Mouse (Mus musculus) heart, embryonic 12.5 days (tissue): ENCODE measurements around the gene Rfx4. TPM values are rescaled to one million over a fixed set of nuclear protein-coding genes. Genes with fewer than 3 reads are reported as not detected.

Source experiments
- ATAC-seq: fragments of 200-750 bp; cut with Nextera tagmentation; 2 replicates; pipeline ENCODE4 v1.8.0; 2017; ENCODE audit warnings: moderate TSS enrichment, moderate library complexity; ENCODE audit not compliant: insufficient number of reproducible peaks, low FRiP score
- H3K27ac ChIP-seq: fragments of 300-500 bp; sonication (generic); 2 replicates; pipeline ENCODE4 v1.5.1; 2016; ENCODE audit warnings: mild to moderate bottlenecking, moderate library complexity; ENCODE audit not compliant: poor library complexity, severe bottlenecking
- H3K27me3 ChIP-seq: fragments of 300-500 bp; sonication (generic); replicated peaks from 2 replicates; pipeline ENCODE4 v1.6.1; 2016; ENCODE audit warnings: mild to moderate bottlenecking, moderate library complexity
- H3K36me3 ChIP-seq: fragments of 300-500 bp; sonication (generic); 2 replicates; pipeline ENCODE4 v1.6.1; 2016; ENCODE audit warnings: mild to moderate bottlenecking, moderate library complexity
- H3K4me1 ChIP-seq: fragments of 300-500 bp; sonication (generic); replicated peaks from 2 replicates; pipeline ENCODE4 v1.6.1; 2016; ENCODE audit warnings: mild to moderate bottlenecking
- H3K4me2 ChIP-seq: fragments of 300-500 bp; sonication (generic); 2 replicates; pipeline ENCODE4 v1.6.1; 2016; ENCODE audit warnings: mild to moderate bottlenecking, moderate library complexity
- H3K4me3 ChIP-seq: fragments of 300-500 bp; sonication (generic); 2 replicates; pipeline ENCODE4 v1.5.1; 2016; ENCODE audit warnings: mild to moderate bottlenecking
- H3K9ac ChIP-seq: fragments of 300-500 bp; sonication (generic); 2 replicates; pipeline ENCODE4 v1.6.1; 2016; ENCODE audit warnings: mild to moderate bottlenecking, moderate library complexity
- H3K9me3 ChIP-seq: fragments of 300-500 bp; sonication (generic); replicated peaks from 2 replicates; pipeline ENCODE4 v1.6.1; 2016; ENCODE audit warnings: mild to moderate bottlenecking, moderate library complexity
- WGBS: fragments of 180-500 bp; shearing (Covaris S2); methylation state at CpG from one replicate; pipeline ENCODE4 v1.1.7; 2016; 5-methylcytosine and 5-hydroxymethylcytosine counted together
- polyA plus RNA-seq: library from polyadenylated mRNA; unstranded; fragments of >200 nt; fragmentation: Nextera tagmentation; extraction: Ambion mirVana; gene quantifications from 2 replicates; pipeline ENCODE4 v1.2.1, GENCODE M21; 2016

Rfx4 gene
- polyA plus RNA-seq, 1 experiment from 2014 or later, result 0.19 TPM

- peaks cover 51% of the 10 kb centered on the region for H3K4me1 ChIP-seq
- H3K27ac ChIP-seq, result no peak overlapping the region
- H3K9me3 ChIP-seq, result no peaks in the 10 kb centered on the region
- H3K27me3 ChIP-seq, result no peaks in the 10 kb centered on the region
- no peak overlapping the region for H3K4me2 ChIP-seq
- H3K4me3 ChIP-seq, result no peak overlapping the region
- H3K36me3 ChIP-seq, result no peaks in the 10 kb centered on the region
- H3K9ac ChIP-seq, result no peak overlapping the region
- WGBS, result 61% methylated on average over 5 of the region's 5 CpGs
- ATAC-seq, result no peak
Observed at GRCm38 (mm10) chr10:84901676-84902075, 145.8 kb downstream of the Rfx4 start.

- Histone ChIP-seq H3K9me3 (no peaks in the 10 kb centered on the region), H3K4me3 (no peak overlapping the region), H3K36me3 (no peaks in the 10 kb centered on the region), H3K9ac (no peak overlapping the region), H3K4me2 (no peak overlapping the region), H3K27me3 (no peaks in the 10 kb centered on the region), H3K4me1 (peaks cover 46% of the 10 kb centered on the region), H3K27ac (no peak overlapping the region)
- no peak for ATAC-seq
- 63% methylated on average over 2 of the region's 2 CpGs for WGBS
Observed at GRCm38 (mm10) chr10:84902213-84902612, 146.4 kb downstream of the Rfx4 start.

- Histone ChIP-seq H3K4me1 (peaks cover 39% of the 10 kb centered on the region), H3K36me3 (no peaks in the 10 kb centered on the region), H3K9me3 (no peaks in the 10 kb centered on the region), H3K4me3 (no peak overlapping the region; the same call in 1 of the 2 replicates), H3K9ac (no peak overlapping the region), H3K4me2 (peak overlapping the region; percentile 55), H3K27me3 (no peaks in the 10 kb centered on the region), H3K27ac (no peak overlapping the region)
- WGBS, result 40% methylated on average over 7 of the region's 7 CpGs
- 0 out of 2 replicates have a peak, but pooled peaks have one; percentile 29 for ATAC-seq
Observed at GRCm38 (mm10) chr10:84903307-84903706, 147.4 kb downstream of the Rfx4 start.

- Histone ChIP-seq H3K27me3 (no peaks in the 10 kb centered on the region), H3K9ac (no peak overlapping the region), H3K36me3 (no peaks in the 10 kb centered on the region), H3K4me1 (peaks cover 36% of the 10 kb centered on the region), H3K9me3 (no peaks in the 10 kb centered on the region), H3K4me3 (no peak overlapping the region; the same call in 1 of the 2 replicates), H3K27ac (no peak overlapping the region), H3K4me2 (peak overlapping the region; percentile 55)
- ATAC-seq, result peak; percentile 61; the same call in 1 of the 2 replicates
- 5% methylated on average over 5 of the region's 5 CpGs for WGBS
Observed at GRCm38 (mm10) chr10:84903742-84904141, 147.9 kb downstream of the Rfx4 start.

- 81% methylated on average over 9 of the region's 9 CpGs for WGBS
- Histone ChIP-seq H3K9me3 (no peaks in the 10 kb centered on the region), H3K9ac (no peak overlapping the region), H3K27me3 (no peaks in the 10 kb centered on the region), H3K27ac (no peak overlapping the region), H3K4me2 (no peak overlapping the region), H3K4me1 (peaks cover 20% of the 10 kb centered on the region), H3K36me3 (no peaks in the 10 kb centered on the region), H3K4me3 (no peak overlapping the region)
- no peak for ATAC-seq
Observed at GRCm38 (mm10) chr10:84906895-84907294, 151.0 kb downstream of the Rfx4 start.

DNA sequence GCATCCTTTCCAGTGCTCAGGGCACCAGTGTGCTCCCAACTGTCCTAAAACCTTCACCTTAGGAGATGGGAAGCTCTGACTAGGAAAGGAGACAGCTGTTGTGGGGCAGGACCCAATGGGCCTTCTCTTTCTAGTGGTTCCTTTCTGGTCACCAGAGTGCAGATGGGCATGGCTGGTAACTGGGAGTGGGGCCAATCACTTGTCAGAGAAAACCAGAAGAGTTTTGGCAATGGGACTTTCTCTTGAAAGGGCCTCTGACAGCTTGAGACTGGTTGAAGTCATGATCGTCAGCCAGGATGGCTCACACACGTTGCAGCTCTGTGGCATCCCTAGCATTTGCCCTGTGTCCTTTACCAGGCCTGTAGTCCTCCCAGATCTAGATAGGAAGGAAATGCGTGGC, 152.1 kb downstream of the Rfx4 start:
- H3K27ac ChIP-seq, result no peak overlapping the region
- ATAC-seq, result no peak
- no peaks in the 10 kb centered on the region for H3K9me3 ChIP-seq
- no peak overlapping the region for H3K9ac ChIP-seq
- WGBS, result 68% methylated on average over 3 of the region's 3 CpGs
- no peaks in the 10 kb centered on the region for H3K36me3 ChIP-seq
- H3K4me1 ChIP-seq, result peaks cover 14% of the 10 kb centered on the region
- no peaks in the 10 kb centered on the region for H3K27me3 ChIP-seq
- H3K4me3 ChIP-seq, result no peak overlapping the region
- no peak overlapping the region for H3K4me2 ChIP-seq

GRCm38 (mm10) chr10:84908471-84908870, 152.6 kb downstream of the Rfx4 start:
- H3K36me3 ChIP-seq, result no peaks in the 10 kb centered on the region
- no peak overlapping the region for H3K27ac ChIP-seq
- no peaks in the 10 kb centered on the region for H3K27me3 ChIP-seq
- no peak overlapping the region for H3K4me2 ChIP-seq
- no peak overlapping the region for H3K9ac ChIP-seq
- peaks cover 9% of the 10 kb centered on the region for H3K4me1 ChIP-seq
- no peaks in the 10 kb centered on the region for H3K9me3 ChIP-seq
- WGBS, result 78% methylated on average over 3 of the region's 3 CpGs
- no peak overlapping the region for H3K4me3 ChIP-seq
- no peak for ATAC-seq

DNA sequence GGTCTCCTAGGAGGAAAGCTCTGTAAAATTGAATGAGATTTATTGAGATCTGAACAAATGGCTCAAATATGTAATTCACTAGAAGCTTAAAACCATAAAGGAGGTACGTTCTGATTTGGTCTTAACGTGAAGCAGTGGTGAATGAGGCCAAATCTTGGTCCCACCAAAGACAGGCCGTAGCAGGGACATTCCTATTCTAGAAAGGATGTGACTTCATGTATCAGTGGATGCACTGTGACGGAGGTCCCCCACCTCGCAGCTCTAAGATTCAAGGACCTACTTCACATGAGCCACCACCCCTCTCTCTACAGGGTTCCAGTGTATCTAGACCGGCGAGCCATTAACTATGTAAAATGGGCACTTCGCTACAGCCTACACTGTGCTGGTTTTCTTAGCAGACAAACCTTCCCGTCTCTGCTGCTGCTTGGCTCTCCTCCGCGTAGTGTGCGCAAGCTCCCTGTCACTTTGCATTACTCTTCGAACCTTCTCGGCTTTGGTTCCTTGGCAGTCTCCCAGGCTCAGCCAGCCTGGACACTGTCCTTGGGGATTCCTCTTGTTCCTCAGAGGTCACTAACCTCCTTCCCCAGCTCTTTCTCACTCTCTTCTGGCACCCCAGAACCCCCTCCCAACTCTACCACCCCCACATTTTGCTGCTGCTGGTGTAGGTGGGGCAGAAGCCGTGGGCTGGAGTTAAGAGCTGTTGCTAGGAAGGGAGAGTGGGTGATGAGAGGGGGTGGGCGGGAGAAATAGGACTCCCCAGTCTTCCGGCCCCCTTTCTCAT, 153.3 kb downstream of the Rfx4 start:
- H3K36me3 ChIP-seq, result no peaks in the 10 kb centered on the region
- no peaks in the 10 kb centered on the region for H3K27me3 ChIP-seq
- WGBS, result 72% methylated on average over 17 of the region's 17 CpGs
- H3K4me1 ChIP-seq, result peaks cover 2% of the 10 kb centered on the region; the same call in 1 of the 2 replicates
- H3K4me3 ChIP-seq, result no peak overlapping the region
- no peak overlapping the region; the same call in 1 of the 2 replicates for H3K4me2 ChIP-seq
- no peak overlapping the region for H3K9ac ChIP-seq
- H3K9me3 ChIP-seq, result no peaks in the 10 kb centered on the region
- ATAC-seq, result no peak
- H3K27ac ChIP-seq, result no peak overlapping the region

DNA sequence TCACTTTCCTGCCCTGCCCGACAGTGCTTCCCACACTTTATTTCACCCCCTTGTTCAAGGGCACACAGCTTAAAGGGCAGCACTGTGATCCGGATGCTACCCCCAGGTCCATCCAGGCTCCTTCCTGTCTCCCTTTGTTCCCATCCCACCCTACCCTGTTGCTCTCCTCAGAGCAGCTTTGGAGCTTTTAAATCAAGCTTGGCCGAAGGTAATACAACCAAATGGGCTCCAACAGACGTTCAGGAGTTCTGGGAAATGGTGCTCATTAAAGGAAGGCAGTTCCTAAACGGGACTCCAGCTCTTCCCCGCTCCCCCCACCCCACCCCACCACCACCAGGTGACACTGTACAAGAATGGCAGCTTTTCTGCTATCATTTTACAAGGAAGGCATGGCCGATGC, 154.3 kb downstream of the Rfx4 start:
- Histone ChIP-seq H3K9me3 (no peaks in the 10 kb centered on the region), H3K27me3 (no peaks in the 10 kb centered on the region), H3K27ac (no peak overlapping the region), H3K4me1 (peaks cover 2% of the 10 kb centered on the region; the same call in 1 of the 2 replicates), H3K36me3 (no peaks in the 10 kb centered on the region), H3K4me2 (no peak overlapping the region), H3K9ac (no peak overlapping the region), H3K4me3 (no peak overlapping the region)
- WGBS, result 44% methylated on average over 7 of the region's 7 CpGs
- ATAC-seq, result no peak

DNA sequence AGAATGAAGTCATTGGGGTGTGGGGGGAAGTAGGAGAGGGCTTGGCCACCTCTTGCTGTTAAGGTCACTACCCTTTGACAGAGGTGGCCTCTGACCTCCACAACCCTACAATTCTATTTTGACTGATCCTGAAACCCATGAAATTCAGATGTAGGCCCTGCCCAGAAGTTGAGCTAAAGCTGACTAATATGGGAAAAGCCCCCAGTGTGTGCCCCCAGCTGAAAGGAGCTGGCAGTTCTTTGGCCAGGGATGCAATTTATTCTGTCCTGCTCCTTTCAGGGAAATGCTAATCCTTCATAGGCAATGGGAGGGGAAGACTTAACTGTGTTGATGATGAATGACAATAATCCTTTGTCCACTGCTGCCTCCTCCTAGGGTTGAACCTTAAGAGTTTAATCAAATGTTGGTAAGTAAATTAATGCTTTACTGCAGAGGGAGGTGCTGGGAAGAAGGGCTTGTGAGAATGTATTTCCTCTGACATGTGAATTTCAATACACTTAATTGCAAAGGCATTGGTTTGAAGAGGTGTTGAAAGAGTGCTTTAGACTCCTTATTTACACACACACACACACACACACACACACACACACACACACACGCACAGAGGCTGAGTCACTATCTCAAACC, 155.0 kb downstream of the Rfx4 start:
- H3K4me3 ChIP-seq, result no peak overlapping the region
- H3K27me3 ChIP-seq, result no peaks in the 10 kb centered on the region
- H3K36me3 ChIP-seq, result no peaks in the 10 kb centered on the region
- 65% methylated on average over 1 of the region's 1 CpGs for WGBS
- H3K27ac ChIP-seq, result no peak overlapping the region
- H3K9ac ChIP-seq, result no peak overlapping the region
- no peak for ATAC-seq
- peaks cover 2% of the 10 kb centered on the region; the same call in 1 of the 2 replicates for H3K4me1 ChIP-seq
- no peak overlapping the region for H3K4me2 ChIP-seq
- no peaks in the 10 kb centered on the region for H3K9me3 ChIP-seq

DNA sequence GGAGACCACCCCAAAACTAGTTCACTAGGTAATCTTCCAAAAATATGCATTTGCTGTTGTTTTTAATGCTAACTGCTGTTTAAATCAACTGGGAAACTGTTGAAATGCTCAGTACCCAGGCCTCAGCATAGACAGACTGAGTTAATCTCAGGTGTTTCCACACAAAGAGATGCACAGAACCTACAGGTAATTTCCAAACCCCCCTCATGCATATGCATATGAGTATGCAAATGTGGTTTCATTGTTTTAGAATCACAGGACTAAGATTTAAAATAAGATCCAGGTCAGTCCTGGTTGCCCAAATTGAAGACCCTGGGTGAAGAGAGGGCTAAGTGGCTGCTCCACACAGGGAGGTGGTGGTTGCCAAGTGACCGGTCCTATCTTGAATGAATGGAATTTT, 157.3 kb downstream of the Rfx4 start:
- 49% methylated on average over 1 of the region's 1 CpGs for WGBS
- Histone ChIP-seq H3K4me3 (no peak overlapping the region), H3K9ac (no peak overlapping the region), H3K4me1 (peaks cover 5% of the 10 kb centered on the region), H3K27me3 (no peaks in the 10 kb centered on the region), H3K9me3 (no peaks in the 10 kb centered on the region), H3K36me3 (no peaks in the 10 kb centered on the region), H3K4me2 (no peak overlapping the region), H3K27ac (no peak overlapping the region)
- ATAC-seq, result no peak
